In genomic region chr6:8368198-8368864, GRCm38 (mm10) we compare ENCODE assay signal across 19 mouse cellular contexts.
DNase-seq lines count a peak whose midpoint lies in the region; ATAC-seq and TF ChIP-seq lines count a peak whose summit lies in the region.
"Had no signal": no experiment of that assay in that cellular context is flagged by ENCODE, and none has a peak within 500 bp of the region (broad histone marks: within the 10 kb centered on the region; RNA-seq: fewer than 3 reads in every experiment).

No protein-coding gene starts in this region.

- 31% methylated on average over 2 of the region's 2 CpGs for WGBS in forebrain, embryonic 11.5 days
- WGBS in forebrain, postnatal 0 days, result 15% methylated on average over 2 of the region's 2 CpGs
- 66% methylated on average over 2 of the region's 2 CpGs for WGBS in midbrain, embryonic 11.5 days
- 44% methylated on average over 2 of the region's 2 CpGs for WGBS in midbrain, embryonic 13.5 days
- 6% methylated on average over 2 of the region's 2 CpGs for WGBS in forebrain, embryonic 16.5 days

- H3K4me3 ChIP-seq in forebrain, embryonic 11.5 days (ENCODE audit: low read depth, low read length), result no peak overlapping the region
- H3K4me3 ChIP-seq in forebrain, postnatal 0 days (ENCODE audit: low read depth, low read length), result no peak overlapping the region
- no peak overlapping the region for H3K4me3 ChIP-seq in midbrain, embryonic 11.5 days (ENCODE audit: low read depth, low read length)
- H3K4me3 ChIP-seq in midbrain, embryonic 13.5 days (replicated peaks), result no peak overlapping the region
- no peak overlapping the region for H3K4me3 ChIP-seq in forebrain, embryonic 16.5 days (replicated peaks; ENCODE audit: low read length)
- H3K4me3 ChIP-seq: layer of hippocampus, adult 2 months had no signal

- H3K4me1 ChIP-seq in forebrain, embryonic 11.5 days (replicated peaks; ENCODE audit: control insufficient read depth, insufficient read depth, low read length), result no peaks in the 10 kb centered on the region
- no peaks in the 10 kb centered on the region for H3K4me1 ChIP-seq in forebrain, postnatal 0 days (ENCODE audit: insufficient read depth)
- no peaks in the 10 kb centered on the region for H3K4me1 ChIP-seq in midbrain, embryonic 11.5 days (ENCODE audit: control insufficient read depth, insufficient read depth, low read length)
- H3K4me1 ChIP-seq in midbrain, embryonic 13.5 days (replicated peaks), result peaks cover 9% of the 10 kb centered on the region
- H3K4me1 ChIP-seq in forebrain, embryonic 16.5 days (replicated peaks; ENCODE audit: control insufficient read depth, insufficient read depth, low read length), result peaks cover 3% of the 10 kb centered on the region

- H3K9ac ChIP-seq in forebrain, embryonic 11.5 days (ENCODE audit: low read length), result no peak overlapping the region
- no peak overlapping the region for H3K9ac ChIP-seq in forebrain, postnatal 0 days
- H3K9ac ChIP-seq in midbrain, embryonic 11.5 days (ENCODE audit: low read length), result no peak overlapping the region
- no peak overlapping the region for H3K9ac ChIP-seq in midbrain, embryonic 13.5 days (replicated peaks)
- no peak overlapping the region for H3K9ac ChIP-seq in forebrain, embryonic 16.5 days (replicated peaks; ENCODE audit: low read depth, low read length)

- no peak for DNase-seq in forebrain, embryonic 11.5 days (ENCODE audit: low spot score)
- DNase-seq in forebrain, postnatal 0 days, result no peak
- DNase-seq in midbrain, embryonic 11.5 days (ENCODE audit: low spot score, missing footprints), result no peak
- DNase-seq in ZHBTc4 (ENCODE audit: low read depth, low spot score), result peak; percentile 14
- DNase-seq in c-Kit-positive CD71-positive TER-119-positive erythroid progenitor cells, embryonic 14.5 days (ENCODE audit: low spot score), result no peak
- DNase-seq: adrenal gland, postnatal 36 days; cerebellum, adult 11-12 months; cerebellum, postnatal 10 days; heart, postnatal 4 days; kidney, adult 8-10 months; kidney, postnatal 14 days; right cerebral cortex, postnatal 14 days had no signal

- H3K27ac ChIP-seq in forebrain, embryonic 11.5 days (ENCODE audit: low read depth, low read length), result no peak overlapping the region
- no peak overlapping the region for H3K27ac ChIP-seq in forebrain, postnatal 0 days (ENCODE audit: low read depth, low read length)
- no peak overlapping the region for H3K27ac ChIP-seq in midbrain, embryonic 11.5 days (ENCODE audit: low read depth, low read length)
- H3K27ac ChIP-seq in midbrain, embryonic 13.5 days, result no peak overlapping the region
- H3K27ac ChIP-seq in forebrain, embryonic 16.5 days (ENCODE audit: low read length), result no peak overlapping the region
- H3K27ac ChIP-seq: layer of hippocampus, adult 2 months; macrophage had no signal

- H3K36me3 ChIP-seq in forebrain, embryonic 11.5 days (ENCODE audit: control insufficient read depth, insufficient read depth, low read length), result no peaks in the 10 kb centered on the region
- H3K36me3 ChIP-seq in forebrain, postnatal 0 days (ENCODE audit: insufficient read depth), result peaks cover 3% of the 10 kb centered on the region; the same call in 1 of the 2 replicates
- no peaks in the 10 kb centered on the region for H3K36me3 ChIP-seq in midbrain, embryonic 11.5 days (ENCODE audit: control insufficient read depth, insufficient read depth, low read length)
- H3K36me3 ChIP-seq in midbrain, embryonic 13.5 days, result 0 out of 2 replicates have a peak, but pooled peaks cover 2% of the 10 kb centered on the region
- H3K36me3 ChIP-seq in forebrain, embryonic 16.5 days (ENCODE audit: control insufficient read depth, insufficient read depth), result no peaks in the 10 kb centered on the region

- no peak overlapping the region for H3K4me2 ChIP-seq in forebrain, embryonic 11.5 days (ENCODE audit: low read depth, low read length, severe bottlenecking)
- H3K4me2 ChIP-seq in forebrain, postnatal 0 days (ENCODE audit: low read depth), result no peak overlapping the region
- no peak overlapping the region for H3K4me2 ChIP-seq in midbrain, embryonic 11.5 days
- H3K4me2 ChIP-seq in midbrain, embryonic 13.5 days (replicated peaks), result no peak overlapping the region
- H3K4me2 ChIP-seq in forebrain, embryonic 16.5 days (ENCODE audit: low read length), result no peak overlapping the region

- no peak for TF ChIP-seq CTCF in forebrain, postnatal 0 days (IDR thresholded peaks at IDR 0.05; ENCODE audit: low read depth)

- no peaks in the 10 kb centered on the region for H3K9me3 ChIP-seq in forebrain, embryonic 11.5 days (ENCODE audit: control insufficient read depth, low read length)
- H3K9me3 ChIP-seq in forebrain, postnatal 0 days (ENCODE audit: low read length), result no peaks in the 10 kb centered on the region
- no peaks in the 10 kb centered on the region for H3K9me3 ChIP-seq in midbrain, embryonic 11.5 days (ENCODE audit: control insufficient read depth, low read length)
- no peaks in the 10 kb centered on the region for H3K9me3 ChIP-seq in midbrain, embryonic 13.5 days
- no peaks in the 10 kb centered on the region for H3K9me3 ChIP-seq in forebrain, embryonic 16.5 days (ENCODE audit: control insufficient read depth, low read length)

- no peaks in the 10 kb centered on the region for H3K27me3 ChIP-seq in forebrain, embryonic 11.5 days (ENCODE audit: control insufficient read depth, insufficient read depth, low read length)
- no peaks in the 10 kb centered on the region for H3K27me3 ChIP-seq in forebrain, postnatal 0 days (ENCODE audit: insufficient read depth, low read length)
- H3K27me3 ChIP-seq in midbrain, embryonic 11.5 days (ENCODE audit: control insufficient read depth, insufficient read depth, low read length), result no peaks in the 10 kb centered on the region
- no peaks in the 10 kb centered on the region for H3K27me3 ChIP-seq in midbrain, embryonic 13.5 days
- no peaks in the 10 kb centered on the region for H3K27me3 ChIP-seq in forebrain, embryonic 16.5 days (replicated peaks; ENCODE audit: control insufficient read depth, insufficient read depth, low read length)

- peak; percentile 93 for ATAC-seq in forebrain, embryonic 11.5 days (replicated peaks; ENCODE audit: low FRiP score)
- ATAC-seq in forebrain, postnatal 0 days, result no peak
- ATAC-seq in midbrain, embryonic 11.5 days (ENCODE audit: low FRiP score), result peak; percentile 72; the same call in 1 of the 2 replicates
- no peak for ATAC-seq in midbrain, embryonic 13.5 days
- ATAC-seq in forebrain, embryonic 16.5 days, result peak; percentile 61; the same call in 1 of the 2 replicates
- ATAC-seq: CD4-positive, CD25-positive, alpha-beta regulatory T cell, adult 4 months; inflammation-experienced regulatory T-cells, adult 6 months; lung, postnatal 0 days had no signal

Comparison
In these comparisons a context has a peak if more than half of its experiments do, and no peak if none do; other contexts are left out.
1. ATAC-seq: peak in forebrain, embryonic 11.5 days (single experiment), midbrain, embryonic 11.5 days (single experiment) and forebrain, embryonic 16.5 days (single experiment); none in forebrain, postnatal 0 days (single experiment) and midbrain, embryonic 13.5 days (single experiment).